Mouse (Mus musculus) embryo, embryonic 11.5 days (tissue): ENCODE measurements at regions not wholly inside any gene's neighbourhood (a gene's known extent, or its start where the extent isn't known, plus 50 kb on each side); places are given as distances from the start of the nearest gene placed in this dataset.

ENCODE experiments used
- DNase-seq: peaks from one replicate; pipeline ENCODE4 v3.0.0-alpha.2; 2012; ENCODE audit warnings: low read depth, low spot score

DNA sequence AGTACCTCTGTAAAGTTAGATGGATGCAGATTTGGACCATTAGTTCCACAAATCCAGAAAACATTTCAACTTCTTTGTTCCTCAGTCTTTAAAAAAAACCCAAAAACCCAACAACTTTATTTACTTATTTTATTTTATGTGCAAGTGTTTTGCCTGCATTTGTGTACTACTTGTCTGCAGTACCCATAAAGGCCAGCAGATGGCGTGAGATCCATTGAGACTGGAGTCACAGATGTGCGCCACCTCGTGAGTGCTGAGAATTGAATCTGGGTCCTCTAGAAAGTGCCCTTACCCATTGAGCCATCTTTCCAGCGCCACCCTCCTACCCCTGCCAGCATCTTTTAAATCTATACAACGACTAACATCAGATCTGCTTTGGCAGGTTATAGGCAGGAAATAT is 53.0 kb downstream of the Gm12689 start:
- DNase-seq = no peak

DNA sequence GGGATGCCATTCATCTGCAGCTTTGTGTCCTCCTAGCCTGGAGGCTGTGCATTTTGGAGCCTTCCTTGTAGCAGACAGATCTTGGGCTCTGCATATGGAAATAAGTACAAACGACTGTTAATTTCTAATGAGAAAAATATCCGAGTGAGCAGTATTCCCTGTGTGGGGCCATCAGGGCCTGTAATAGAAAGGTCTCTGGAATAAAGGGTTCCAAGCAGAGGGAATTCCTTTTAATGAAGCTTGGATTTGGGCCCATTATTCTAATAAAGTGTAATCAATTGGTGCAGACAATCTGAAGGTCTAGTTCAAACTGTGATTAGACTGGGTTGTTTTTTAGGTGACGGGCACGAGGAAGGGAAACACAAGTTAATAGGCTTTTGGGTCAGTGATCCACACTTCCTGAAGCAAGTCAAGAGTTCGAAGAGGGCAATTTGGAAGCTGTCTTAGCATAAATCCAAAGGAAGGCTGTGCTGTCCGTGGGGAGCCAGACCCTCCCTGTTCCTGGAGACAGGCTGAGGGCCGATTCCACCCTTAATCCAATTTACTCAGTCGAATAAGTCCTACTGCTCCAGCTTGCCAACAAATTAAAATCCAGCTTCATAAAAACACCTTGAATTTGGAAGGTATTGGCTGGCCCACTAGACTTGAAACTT is 57.5 kb downstream of the Gm12689 start:
- no peak for DNase-seq

DNA sequence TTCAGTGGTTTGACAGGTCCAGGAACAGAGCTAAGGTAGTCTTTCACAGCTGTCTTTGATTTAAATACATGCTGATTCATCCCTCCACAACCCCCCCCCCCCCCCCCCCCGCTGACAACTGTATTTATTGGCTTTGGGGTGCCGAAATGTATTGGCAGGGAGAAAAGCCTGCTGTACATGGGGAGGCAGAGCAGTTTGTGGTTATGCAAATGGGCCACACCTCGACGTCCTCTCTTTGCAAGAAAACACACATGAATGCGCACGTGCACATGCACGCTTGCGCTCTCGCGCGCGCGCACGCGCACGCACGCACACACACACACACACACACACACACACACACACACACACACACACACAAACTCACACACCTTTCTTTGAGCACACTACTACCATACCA is 58.5 kb downstream of the Gm12689 start:
- DNase-seq = no peak

DNA sequence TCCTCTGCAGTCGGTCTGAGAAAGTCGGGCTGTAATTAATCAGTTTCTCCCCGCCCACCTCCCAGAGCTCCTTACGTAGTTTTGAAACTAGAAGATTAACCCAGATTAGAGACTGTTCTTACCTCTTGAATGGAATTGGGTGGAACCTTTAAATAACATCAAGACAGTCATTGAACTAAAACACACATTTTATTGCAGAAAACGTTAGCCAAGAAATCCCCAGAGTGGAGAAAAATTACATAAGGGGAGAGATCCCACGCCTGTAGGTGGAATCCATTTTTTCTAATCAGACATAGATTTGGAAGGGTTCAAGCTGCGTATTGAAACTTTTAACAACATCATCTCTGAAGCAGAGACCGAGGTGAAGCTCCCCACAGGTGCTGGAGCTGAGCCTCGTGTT is 59.1 kb downstream of the Gm12689 start:
- DNase-seq = no peak

DNA sequence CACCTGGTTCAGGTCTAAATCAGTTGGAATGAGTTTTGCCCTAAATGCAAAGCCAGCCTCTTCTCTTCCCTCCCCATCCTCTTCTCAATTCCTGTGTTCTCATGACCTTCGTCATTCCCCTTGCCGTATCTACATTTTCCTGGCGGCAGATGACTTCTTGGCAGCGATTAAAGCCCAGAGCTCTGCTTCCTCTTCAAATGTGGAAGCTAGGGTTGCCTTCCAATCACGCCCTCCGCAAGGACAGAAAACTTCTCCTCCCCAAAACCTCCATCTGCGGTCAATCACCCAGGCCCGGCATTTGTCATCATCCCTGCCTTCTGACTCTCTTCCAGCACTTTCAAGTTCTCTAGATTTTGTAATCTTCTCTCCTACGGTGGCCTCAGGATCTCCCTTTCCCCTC is 72.3 kb downstream of the Gm12689 start:
- DNase-seq = no peak

DNA sequence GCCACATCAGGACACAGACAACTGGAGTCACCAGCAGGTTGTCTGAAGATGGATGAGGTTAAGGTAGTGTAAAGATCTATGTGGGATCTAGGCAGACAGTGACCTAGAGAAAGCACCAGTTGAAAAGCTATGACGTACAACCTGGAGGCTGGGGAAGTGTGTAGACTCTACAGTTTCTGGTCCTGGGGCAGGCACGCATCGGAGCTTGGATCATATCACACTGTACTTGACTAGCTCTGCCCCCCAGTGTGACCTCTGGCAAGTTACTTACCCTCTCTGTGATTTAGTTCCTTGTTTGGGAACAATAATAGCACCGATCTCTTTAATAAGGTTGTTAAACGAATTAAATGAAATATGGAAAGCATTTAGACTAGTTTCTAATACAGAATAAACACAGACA is 75.5 kb downstream of the Gm12689 start:
- no peak for DNase-seq

DNA sequence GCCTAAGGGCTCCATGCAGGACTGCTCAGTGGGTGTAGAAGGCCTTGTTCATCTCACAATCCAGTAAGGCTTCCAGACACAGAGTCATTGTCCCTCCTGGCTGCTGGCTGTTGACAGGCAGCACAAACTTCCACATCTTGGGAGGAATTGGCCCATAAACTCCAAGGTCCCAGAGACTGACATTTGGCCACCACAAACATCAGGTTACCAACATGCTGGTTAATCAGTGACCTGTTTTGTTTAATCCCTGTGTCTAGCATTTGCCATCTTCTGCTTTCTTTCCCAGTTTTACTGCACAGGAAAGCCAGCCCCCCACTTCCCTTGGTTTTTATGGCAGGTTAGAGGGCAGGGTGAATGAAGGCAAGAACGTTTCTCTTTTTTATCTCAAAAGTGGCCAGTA is 80.5 kb downstream of the Gm12689 start:
- no peak for DNase-seq

DNA sequence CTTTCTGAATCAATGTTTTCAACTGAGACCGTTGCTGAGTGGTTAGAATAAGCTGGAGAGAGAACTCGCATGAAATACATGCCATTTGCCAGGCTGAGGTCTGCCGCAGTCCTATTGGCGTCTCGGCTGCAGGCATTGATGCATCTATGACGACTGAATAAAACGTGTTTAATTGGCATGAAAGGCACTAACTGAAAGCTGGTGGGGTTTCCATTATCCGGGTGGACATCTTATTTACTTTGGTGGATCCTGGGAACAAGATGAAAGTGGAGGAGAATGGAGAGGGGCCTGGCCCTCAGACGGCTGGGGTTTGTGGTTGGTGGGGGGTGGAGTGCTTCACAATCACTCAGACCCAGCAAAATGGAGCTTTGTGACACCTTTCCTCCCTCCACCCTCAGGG is 81.2 kb downstream of the Gm12689 start:
- no peak for DNase-seq

DNA sequence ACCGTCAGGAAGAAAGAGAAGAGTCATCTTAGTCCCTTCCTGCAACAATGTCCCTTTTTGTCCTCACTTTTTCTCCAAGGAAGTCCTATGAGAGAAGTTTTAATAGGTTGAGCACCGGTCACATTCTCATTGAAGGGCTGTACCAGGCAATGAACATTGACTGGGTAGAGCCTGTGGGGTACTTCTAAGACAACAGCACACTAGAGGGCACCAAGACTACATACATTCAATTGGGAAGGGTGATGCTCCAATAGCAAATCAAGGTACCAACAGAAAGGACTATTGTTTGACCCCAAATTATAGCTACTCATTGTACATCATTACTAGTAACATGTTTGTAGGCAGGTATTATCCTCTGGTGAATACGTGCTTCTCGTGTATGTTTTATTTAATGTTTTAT is 84.3 kb downstream of the Gm12689 start:
- DNase-seq = no peak

DNA sequence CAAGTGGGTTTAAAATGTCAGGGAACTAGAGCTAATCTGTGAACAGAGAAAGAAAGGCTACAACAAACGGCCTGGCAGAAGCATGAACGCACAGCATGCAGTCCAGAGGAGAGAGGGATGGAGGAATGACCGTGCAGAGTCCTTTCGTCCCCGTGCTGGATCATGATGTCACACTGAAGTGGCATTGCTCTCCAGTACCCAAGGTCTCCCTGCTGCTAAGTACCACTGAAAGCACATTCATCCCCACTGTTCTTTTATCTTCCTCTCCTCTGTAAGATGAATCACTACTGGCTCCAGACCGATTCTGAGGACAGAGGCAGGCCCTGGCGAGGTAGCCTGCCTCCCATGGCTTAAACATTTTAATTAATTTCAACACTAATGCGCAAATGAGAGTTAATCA is 89.7 kb downstream of the Gm12689 start:
- DNase-seq = no peak

DNA sequence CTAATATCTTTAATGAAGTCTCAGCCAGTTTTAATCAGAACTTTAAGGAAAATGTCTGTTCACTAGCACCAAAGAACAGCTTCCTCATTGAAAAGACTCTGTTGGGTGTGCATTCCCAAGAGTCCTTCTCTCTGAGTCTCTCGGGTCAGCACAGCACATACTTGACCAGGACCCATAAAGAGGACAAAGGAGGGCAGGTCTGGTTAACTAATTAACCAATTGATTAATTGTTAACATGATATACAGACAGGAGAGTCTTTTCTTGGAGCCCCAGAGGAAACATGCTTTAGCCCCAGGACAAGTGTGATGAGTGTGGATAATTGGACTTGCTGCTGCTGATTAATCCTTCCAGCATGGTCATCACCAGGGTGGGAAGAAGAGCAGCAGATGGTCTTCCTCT is 93.7 kb downstream of the Gm12689 start:
- no peak for DNase-seq

DNA sequence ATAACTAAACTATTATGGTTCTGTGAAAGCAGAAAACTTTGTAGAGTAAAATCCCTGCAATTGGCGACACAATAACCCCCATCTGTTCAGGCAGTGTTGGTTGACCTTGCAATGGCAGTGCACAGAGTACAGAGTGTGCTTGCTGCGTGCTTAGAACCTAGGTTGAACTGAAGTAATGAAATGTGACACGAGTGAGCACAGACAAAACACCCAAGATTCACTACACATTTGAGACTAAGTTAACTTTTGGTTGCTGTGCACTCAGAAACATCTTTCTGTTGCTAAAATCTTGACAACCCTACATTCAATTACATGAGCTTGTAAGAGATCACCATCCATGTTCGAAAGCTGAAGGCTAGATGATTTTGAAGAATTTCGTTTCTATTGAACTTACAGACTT is 97.3 kb downstream of the Gm12689 start:
- no peak for DNase-seq

DNA sequence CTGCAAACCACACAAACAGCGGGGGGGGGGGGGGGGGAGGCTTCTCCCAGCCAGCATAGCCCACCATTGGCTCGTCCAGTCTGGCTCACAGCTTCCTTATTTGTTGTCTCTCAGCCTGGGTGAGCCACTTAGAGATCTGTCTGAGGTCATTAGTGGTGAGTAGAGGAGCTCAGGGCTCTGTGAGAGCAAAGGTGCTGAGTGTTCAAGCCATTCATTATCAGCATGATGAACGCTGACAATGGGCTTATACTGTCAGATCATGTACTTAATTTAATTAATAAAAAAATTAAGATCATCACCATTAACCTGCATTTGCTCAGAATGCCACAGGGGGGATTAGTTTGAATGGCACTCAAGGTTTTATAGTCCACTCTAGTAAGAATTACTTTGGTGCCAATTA is 98.5 kb downstream of the Gm12689 start:
- DNase-seq = no peak

DNA sequence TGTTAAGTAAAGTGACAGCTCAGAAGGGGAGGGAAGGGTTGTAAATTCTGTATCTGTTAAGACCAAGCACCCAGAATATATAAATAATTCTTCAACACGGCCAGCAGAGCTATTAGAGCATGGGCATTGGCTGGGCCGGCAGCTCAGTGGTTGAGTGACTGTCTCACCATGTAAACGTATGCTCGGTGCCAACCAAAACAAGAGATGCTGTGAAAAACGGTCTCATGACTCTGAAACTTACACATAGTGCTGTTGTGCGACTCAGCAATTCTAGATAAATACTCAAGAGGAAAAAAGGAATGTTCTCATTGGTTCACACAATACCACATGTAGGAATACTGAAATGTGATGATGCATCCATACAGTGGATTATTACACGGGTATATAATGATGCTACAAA is 111.8 kb downstream of the Gm12689 start:
- DNase-seq = no peak

DNA sequence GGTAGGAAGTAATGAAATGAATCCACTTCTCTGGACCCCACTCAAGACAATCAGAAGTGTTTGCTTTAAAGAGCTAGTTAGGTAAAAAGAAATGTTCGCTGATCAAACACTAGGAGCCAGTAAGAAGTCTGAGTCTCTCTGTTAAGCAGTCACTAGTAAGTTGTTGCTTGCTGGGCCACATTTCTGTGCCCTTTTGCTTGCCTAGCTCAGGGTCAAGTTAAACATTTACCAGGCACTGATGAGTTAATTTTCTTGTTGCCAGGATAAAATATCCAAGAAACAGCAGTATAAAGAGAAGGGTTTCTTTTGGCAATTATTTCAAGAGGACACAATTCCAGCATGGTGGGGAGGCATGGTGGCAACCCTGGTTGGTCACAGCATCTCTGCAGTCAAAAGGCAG is 127.7 kb downstream of the Gm12689 start:
- no peak for DNase-seq

DNA sequence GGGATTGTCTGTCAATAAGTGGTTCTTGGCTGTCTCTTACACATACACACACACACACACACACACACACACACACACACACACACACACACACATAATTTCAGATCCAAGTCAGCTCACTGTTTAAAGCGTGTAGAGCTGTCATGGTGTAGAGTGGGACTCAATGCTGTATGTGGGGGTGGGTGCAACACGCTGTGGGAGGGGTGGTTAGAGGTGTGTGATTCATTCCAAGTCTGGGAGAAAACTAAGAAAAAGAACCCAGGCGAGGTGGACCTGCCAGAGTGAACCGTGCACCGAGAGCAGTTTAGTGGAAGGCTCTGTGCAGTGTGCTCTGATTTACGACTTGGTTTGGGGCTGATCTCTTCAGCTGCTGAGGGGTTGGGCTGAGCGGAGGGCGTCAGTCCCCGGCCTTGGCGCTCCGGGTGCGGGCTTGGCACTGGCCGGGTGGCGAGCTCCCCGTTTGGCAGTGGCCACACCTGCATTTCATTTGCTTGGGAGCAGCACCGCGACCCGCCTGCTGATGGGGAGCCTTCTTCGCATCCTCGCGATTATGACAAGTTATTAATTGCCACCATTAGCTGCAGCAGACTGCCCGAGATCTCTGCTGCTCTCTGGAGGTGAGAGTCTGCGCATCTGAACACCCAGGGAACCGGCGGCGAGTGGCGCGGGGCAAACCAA is 149.5 kb downstream of the Gm12689 start:
- DNase-seq = peak; percentile 20

DNA sequence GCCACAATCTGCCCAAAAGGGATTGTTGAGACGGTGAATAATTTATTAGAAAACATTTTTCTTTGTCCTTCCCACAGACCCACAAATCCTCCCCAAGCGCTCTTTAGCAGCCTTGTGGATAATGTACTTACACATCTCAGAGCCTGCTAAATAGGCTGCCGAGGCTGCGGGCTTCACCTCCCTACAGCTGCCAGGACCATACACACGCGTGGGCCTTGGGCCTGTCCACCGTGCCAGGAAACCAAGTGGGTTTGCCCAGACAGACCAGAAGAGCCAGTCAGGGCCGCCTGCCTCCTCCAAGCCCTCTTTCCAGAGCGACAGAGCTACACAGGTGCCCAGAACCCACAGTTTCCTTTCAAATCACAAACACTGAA is 150.0 kb downstream of the Gm12689 start:
- DNase-seq = no peak

DNA sequence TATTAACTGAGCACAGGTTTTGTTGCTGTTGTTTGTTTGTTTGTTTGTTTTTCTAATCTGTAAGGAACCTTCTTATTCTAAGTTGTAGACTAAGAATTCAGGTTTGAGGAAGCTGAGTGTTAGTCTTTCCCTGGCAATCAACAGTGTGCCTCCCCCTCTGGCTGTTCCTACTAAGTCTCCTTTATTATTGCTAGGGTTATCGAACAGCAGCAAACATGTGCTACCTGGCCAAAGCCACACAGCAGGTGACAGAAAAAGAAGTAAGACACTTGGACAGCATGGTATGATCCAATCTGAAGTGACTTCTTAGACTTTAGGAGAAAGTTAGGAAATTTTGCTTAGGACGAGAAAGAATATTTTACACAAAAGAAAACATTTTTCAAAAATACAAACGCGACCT is 163.3 kb downstream of the Gm12689 start:
- DNase-seq = no peak

DNA sequence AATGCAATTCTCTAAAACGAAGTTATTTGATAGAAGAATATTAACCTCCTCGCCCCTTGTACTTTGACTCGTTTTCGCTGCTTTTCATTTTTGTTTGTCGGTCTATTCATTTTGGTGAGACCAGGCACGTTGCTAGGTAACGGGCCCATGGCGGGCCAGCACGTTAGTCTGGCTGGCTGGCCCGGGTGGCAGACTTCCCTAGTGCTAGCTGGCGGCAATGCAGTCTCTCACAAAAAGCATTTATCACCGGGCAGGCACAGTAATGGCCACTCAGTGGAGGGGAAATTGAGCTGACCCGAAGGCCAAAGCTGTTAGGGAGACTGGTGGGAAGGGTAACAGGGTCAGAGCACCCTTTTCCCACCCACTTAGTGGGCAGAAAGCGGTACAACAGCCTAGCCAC is 163.7 kb downstream of the Gm12689 start:
- peak; percentile 62 for DNase-seq

DNA sequence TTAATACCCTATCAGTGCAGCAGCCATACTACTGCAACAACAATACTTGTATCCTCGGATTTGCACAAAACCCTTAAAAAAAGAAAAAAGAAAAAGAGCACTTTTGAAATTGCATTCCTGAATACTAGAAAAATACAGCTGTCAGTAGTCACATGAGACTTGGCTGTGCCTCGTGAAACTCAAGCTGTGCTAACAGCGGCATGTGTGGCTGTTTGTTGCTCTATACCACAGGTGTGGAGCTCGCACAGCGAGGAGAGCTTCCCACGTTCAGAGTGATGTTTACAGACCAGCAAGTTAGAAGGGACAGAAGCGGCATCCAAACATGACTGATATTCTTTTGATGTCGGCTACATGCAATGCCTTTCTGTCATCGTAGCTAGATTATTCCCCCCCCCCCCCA is 169.8 kb downstream of the Gm12689 start:
- DNase-seq = no peak

DNA sequence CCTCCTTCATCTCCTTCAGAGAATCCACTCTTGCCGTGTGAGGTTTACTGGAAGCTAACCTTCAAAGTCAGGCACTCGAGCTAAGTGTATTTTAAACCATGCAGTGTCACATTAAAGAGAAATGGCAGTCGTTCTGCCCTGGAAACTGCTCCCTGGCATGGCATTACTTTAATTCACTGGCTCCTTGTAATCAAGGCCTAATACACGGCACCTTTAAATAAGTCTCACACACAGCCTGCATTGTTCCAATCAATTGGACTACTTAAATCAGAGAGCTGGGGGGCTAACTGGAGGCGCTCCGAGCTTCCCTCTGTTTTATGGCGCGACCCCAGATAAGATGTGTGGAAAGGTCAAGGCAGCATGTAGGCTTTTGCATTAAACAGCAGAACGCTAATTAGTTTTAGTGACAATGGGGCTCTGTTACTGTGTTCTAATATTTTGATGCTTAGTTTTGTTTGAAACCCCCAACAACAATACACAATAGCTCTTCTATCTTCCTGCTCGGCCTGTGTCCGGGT is 180.1 kb downstream of the Gm12689 start:
- no peak for DNase-seq

DNA sequence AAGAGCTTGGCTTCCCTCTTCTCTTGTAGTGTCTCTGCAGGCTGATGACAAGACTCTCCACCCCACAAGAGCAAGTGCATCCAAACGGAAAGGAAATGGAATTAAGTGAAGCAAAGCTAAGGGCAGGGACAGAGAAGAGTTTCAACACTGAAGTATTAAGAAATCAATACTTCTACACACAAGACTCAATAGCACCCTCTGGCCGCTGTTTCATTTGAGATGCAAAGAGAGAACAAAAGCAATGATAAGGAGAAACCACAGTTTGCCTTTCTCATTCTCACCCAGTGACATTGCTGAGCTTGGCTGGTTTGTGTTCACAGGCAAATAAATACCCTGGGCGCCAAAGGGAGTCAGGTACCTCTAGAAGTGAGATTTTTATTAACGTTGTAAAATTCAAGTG is 171.8 kb upstream of the Foxd3 start:
- no peak for DNase-seq
